Mouse (Mus musculus) inflammation-experienced regulatory T-cells, adult 6 months (primary cell): ENCODE results near the gene Meis2. TPM values are rescaled to one million over a fixed set of nuclear protein-coding genes. Genes with fewer than 3 reads are reported as not detected.

ENCODE experiments used
- ATAC-seq: one replicate; pipeline ENCODE4 v1.8.0; 2017
- polyA plus RNA-seq, 3 experiments: library from polyadenylated mRNA; unstranded; fragments of 100-300 nt; shearing (Covaris generic); gene quantifications; one replicate each; pipeline ENCODE4 v1.2.1; 2017

Gene Meis2
- polyA plus RNA-seq, 3 experiments from 2014 or later, result 0.34 TPM; not detected in 2

DNA sequence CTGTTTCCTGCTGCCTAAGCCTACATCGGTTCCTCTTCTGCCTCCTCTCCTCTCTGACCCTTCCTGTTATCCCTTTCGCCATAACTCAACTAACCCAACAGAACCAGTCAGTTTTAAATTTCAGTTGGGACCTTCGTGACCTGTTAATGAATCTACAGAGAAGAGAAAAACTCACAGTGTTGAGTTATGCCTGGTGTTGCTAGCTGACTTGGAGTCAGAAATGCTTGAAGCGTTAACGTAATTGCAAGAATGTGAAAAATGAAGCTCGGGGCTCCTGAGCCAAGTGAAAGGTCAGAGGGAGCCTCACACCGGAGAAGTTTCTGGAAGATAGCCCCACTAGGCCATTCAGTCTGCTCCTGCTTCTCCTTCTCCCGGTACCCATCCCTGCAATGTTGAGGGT lies 18.3 kb downstream of the Meis2 start:
- ATAC-seq, result no peak

DNA sequence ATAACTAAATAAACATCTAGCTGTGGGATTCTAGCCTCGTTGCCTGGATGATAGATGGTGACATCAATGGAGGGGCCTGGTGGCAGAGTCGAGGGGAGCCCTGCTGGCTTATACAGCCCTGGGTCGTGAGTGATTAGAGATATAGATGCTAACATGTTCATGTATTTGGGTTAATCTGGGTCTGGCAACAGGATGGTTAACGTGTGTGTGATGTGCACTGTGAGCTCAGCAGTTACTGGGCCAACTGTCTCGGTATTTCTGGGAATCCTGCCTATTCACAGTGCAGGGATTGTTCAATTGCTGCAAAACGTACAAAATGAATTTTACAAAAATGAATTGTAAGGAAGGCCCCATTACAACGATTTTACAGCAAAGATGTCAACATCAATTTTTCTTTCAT lies 20.6 kb downstream of the Meis2 start:
- ATAC-seq, result no peak

GRCm38 (mm10) chr2:116042934-116043698 lies 22.5 kb downstream of the Meis2 start:
- ATAC-seq, result no peak

- ATAC-seq, result no peak
Observed at GRCm38 (mm10) chr2:116042447-116042846, 23.2 kb downstream of the Meis2 start.

DNA sequence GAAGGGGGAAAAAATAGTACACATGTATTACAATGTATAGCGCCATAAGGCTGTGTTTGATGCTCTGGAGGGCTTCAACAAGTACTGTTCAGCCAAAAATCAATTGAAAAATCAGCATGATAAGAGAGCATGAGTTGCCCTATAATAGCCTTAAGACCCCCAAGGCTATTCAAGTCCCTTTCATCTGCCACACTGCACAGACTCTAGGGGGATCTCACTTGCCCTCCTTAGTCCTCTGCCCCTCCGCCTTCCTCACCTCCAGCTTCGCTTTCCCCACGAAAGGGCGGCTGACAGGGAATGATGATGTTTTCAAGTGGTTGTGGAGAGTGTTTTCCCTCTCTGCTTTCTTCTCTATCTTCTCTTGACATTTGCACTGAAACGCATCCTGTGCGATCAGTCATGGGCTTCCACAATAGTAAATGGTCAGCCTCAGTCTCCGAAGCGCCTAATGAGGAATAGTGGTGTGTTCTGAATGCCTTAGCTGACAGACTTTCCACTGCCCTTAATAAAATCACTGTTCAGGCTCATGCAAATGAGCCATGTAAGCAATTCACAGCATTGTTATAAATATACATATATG lies 23.9 kb downstream of the Meis2 start:
- no peak for ATAC-seq

DNA sequence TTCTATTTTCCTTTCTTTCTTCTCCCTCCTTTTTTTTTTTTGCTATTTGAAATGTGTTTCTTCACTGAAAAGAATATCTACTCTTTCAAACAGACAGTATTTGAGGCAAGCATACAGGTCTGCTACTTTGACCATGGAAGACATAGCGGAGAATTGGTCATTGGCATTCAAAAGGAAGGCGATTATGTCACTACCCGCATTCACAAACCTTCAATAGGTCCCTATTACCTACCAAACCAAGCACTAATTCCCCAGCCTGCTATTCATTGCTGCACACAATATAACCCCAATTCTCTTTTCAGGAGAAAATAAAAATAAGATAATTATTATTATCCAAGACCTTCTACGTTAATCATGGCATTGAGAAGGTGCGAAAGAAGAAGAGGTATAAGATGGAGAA lies 30.3 kb downstream of the Meis2 start:
- no peak for ATAC-seq

DNA sequence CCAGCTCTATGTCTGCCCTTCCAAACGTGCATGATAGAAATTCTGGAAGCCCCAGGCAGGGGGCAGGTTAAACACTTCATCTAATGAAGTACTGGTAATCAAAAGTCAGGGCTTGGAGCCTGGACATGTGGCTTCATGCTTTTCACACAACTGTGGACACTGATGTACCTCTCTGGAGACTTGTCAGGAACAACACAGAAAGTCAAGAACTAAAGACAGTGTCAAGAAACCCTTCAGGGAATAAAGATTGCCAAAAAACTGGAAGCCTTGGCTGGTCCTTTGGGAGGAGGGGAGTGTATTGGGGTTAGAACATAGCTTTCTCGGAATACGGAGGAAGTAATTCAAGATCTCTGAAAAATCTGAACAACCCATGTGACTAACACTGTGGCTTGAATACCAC lies 37.5 kb downstream of the Meis2 start:
- no peak for ATAC-seq

GRCm38 (mm10) chr2:116022876-116023275 lies 42.8 kb downstream of the Meis2 start:
- no peak for ATAC-seq

DNA sequence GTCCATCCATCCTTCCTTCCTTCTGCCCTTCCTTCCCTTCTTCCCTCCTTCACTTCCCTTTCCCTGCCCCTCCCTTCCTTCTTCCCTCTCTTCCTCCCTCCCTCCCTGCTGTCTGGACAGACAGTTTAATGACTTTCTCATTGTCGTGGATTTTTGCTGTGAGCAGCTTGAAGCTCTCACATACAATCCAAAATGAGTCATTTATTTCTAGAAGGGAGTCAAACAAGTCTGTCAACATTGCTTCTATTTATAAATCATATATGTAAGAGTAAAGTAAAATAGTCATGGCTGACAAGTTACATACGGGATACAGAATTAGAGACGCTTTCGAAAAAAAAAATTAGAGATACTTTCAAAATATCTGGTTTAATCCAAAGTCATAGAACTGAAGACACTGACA lies 43.7 kb downstream of the Meis2 start:
- no peak for ATAC-seq

- ATAC-seq, result no peak
Observed at GRCm38 (mm10) chr2:116021046-116021445, 44.6 kb downstream of the Meis2 start.

- no peak for ATAC-seq
Observed at GRCm38 (mm10) chr2:116020451-116020951, 45.1 kb downstream of the Meis2 start.

DNA sequence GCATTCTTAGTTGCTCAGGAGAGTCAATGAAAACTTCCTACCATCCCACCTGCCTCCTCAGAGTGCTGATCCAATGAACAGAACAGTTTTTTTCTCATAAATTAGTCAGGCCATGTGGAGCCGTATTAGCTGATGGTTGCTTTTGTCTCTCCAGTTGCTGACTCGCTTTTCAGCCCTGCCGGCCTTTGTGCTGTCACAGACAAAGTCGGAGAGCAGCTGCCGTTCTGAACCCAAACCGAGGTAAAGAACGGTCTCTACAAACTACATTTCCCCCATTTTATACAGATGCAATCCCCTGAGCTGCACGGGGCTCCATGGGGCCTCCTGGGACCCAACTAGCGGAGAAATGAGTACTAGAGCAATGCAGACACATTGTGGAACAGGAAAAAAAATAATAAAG lies 45.7 kb downstream of the Meis2 start:
- ATAC-seq, result no peak

GRCm38 (mm10) chr2:116019466-116019794 lies 46.2 kb downstream of the Meis2 start:
- no peak for ATAC-seq

DNA sequence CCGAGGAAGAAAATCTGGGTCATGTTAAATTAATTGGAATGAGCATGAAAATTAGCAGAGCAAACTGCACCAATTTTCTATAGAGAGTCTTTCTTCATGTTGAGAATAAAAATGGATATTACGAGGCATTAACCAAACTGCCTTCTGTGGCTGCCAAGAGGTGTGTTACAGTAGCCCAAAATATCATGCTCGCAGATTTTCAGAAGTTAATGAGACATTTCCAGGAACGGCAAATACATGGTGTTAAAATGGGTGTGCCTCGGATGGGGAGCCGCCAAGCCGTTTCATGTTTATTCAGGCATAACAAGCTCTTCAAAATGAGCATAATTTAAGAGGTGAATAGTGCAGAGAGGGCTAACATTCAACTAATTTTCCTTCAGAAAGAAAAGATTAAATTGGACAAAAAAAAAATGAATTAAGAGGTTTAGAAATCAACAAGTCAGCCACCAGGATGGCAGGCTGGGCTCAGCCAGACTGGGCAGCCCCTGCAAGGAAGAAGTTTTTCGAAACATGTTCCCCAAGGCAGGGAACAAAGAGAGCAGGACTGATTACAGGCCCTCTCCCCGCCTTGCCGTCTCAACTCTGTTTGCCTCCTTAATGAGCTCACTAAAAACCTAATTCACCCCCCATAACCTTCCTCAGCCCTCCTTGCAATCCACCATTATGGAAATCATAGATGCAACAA lies 46.7 kb downstream of the Meis2 start:
- no peak for ATAC-seq

DNA sequence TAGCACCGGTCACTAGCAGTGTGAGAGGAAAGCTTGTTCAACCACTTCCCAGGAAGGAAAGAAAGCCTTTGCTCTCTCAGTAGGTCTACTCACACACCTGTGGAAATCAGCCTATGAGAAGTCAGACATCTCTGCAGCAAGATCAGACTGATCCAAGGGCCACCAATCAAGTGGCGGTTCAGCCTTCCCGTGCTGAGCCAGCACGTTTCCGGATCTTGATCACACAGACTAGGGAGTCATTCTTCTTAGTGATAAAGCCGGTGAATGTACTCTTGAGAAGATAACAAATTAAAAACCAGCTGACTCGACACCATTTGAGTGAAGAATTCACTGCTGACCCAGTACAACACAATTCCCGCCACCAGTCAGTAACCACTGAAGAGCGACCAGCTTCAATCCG lies 50.1 kb downstream of the Meis2 start:
- ATAC-seq, result no peak

DNA sequence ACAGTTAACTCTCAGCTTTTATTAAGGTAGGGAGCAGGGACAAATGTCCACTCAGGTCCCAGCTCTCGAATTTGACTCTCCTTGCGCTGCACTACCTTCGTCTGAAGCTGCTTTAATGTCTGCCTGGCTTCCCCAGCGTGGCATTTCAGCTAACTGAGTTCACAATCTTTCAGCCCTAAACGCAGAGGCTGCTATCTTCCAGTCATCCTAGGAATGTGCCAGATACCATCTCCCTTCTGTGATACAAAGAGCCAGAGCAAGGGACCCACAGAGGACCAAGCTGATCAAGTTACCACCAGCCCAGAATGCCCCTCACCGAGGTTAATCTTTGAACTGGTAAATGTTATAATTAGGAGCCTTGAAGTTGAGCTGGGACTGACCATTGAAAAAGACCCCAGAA lies 55.2 kb downstream of the Meis2 start:
- ATAC-seq, result no peak

GRCm38 (mm10) chr2:116010061-116010460 lies 55.6 kb downstream of the Meis2 start:
- no peak for ATAC-seq

DNA sequence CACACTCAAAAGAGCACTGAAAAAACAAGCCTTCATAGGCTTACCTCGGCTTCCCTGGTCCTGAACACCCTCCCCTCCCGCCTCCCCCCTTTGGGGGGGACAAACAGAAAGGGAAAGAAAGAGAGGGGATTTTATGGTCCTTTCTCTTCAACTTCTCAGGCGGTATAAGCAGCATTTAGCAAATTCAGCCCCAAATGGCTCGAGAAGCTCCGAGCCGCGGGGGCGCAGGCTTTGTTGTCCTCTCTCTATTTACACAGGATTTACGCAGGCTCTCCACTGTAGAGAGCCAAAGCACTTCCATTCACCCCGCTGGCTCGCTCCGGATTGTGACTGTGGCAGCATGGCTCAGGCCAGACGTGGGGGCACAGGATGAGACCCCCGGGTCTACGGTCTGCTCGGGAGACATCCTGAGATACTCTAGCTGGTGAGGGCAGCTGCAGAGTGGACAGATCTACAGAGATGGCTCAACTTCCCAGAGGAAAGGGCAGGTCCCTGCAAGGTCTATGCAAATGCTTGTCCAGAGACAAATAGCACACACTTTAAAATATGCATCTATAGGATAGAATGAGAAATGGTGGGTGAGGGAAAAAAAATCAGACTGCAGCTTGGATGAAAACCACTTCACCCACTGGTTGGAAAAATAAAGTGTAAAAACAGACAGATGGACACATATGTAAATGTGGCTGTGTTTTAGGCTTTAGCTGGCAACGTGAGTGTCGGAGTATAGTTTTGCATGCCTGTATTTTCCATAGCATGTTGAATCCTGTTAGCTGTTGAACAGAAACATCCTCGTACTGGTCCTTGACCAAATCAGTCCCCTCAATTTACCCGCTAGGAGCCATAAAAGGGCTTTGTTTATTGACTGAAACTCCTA lies 56.3 kb downstream of the Meis2 start:
- no peak for ATAC-seq

DNA sequence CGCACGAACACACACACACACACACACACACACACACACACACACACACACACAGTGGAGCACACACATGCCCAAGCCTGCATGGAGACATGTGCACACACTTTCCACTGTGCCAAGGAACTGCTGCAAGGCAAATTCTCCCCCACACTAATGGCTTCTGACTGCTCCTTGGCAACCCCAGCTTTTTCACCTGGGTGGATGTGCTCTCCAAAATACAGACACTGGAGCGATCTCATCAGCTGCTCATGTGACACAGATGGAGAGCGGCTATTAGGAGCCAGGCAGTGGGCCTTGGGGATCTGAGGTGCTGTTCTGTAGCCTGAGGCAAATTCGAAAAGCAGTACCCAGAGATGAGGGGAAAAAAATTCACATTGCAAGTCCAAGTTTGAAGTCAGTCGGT lies 63.3 kb downstream of the Meis2 start:
- ATAC-seq, result no peak

GRCm38 (mm10) chr2:116001352-116002138 lies 64.1 kb downstream of the Meis2 start:
- no peak for ATAC-seq

GRCm38 (mm10) chr2:116000514-116000913 lies 65.1 kb downstream of the Meis2 start:
- no peak for ATAC-seq

DNA sequence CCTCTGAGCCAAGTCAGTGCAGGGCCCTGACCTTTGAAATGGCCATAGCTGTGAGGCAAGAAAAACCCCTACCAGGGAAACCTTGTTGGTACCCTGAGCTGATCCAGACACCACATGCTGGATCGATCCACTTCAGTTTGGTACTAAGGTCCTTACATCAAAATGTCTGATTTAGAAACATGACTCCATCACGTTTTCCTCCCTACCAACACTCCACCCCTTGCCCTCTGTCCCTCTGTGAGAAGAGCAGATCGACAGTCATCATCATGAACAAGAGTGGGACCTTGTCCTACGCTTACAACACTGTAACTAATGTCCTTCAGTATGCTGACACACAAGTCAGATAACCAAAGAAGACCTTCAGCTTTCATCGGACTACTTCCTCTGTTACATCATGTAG lies 66.8 kb downstream of the Meis2 start:
- ATAC-seq, result no peak
